Mouse (Mus musculus) liver, embryonic 14.5 days (tissue): Measurements from ENCODE around the gene Smpd3. TPM values are rescaled to one million over a fixed set of nuclear protein-coding genes. Genes with fewer than 3 reads are reported as not detected.

Source experiments
- ATAC-seq: fragments of 200-750 bp; cut with Nextera tagmentation; 2 replicates; pipeline ENCODE4 v1.8.0; 2017; ENCODE audit warnings: moderate number of reproducible peaks, mild to moderate bottlenecking, moderate library complexity; ENCODE audit not compliant: insufficient read depth
- DNase-seq, 3 experiments: peaks; one replicate each; pipeline ENCODE4 v3.0.0-alpha.2; 2012 to 2013; ENCODE audit warnings: low read depth in 3 of 3, low spot score in 3 of 3
- H3K27ac ChIP-seq: fragments of 300-500 bp; sonication (generic); 2 replicates; pipeline ENCODE4 v1.5.1; 2014; ENCODE audit warnings: moderate library complexity, mild to moderate bottlenecking, control low read depth, inconsistent platforms
- H3K27me3 ChIP-seq: fragments of 300-500 bp; sonication (generic); 2 replicates; pipeline ENCODE4 v1.6.1; 2014; ENCODE audit warnings: mild to moderate bottlenecking, low read length, moderate library complexity; ENCODE audit not compliant: control insufficient read depth, insufficient read depth
- H3K36me3 ChIP-seq: fragments of 300-500 bp; sonication (generic); replicated peaks from 2 replicates; pipeline ENCODE4 v1.6.1; 2014; ENCODE audit warnings: low read depth; ENCODE audit not compliant: control insufficient read depth, insufficient read depth
- H3K4me1 ChIP-seq, 2 experiments: fragments of 200-500 bp in 1 of 2; fragments of 300-500 bp in 1 of 2; sonication (generic) in 1 of 2; replicated peaks; 2 replicates each; pipeline ENCODE4 v1.6.1; 2012 to 2014; ENCODE audit warnings: antibody characterized with exemption in 1 of 2, inconsistent platforms in 1 of 2, low read length in 1 of 2; ENCODE audit not compliant: control insufficient read depth in 2 of 2, insufficient read depth in 2 of 2
- H3K4me2 ChIP-seq: fragments of 300-500 bp; sonication (generic); 2 replicates; pipeline ENCODE4 v1.6.1; 2014; ENCODE audit warnings: low read depth, mild to moderate bottlenecking, control low read depth, moderate library complexity
- H3K4me3 ChIP-seq, 2 experiments: fragments of 200-500 bp in 1 of 2; fragments of 300-500 bp in 1 of 2; sonication (generic) in 1 of 2; 2 replicates each; pipeline ENCODE4 v1.5.1; 2012 to 2014; ENCODE audit warnings: low read depth in 2 of 2, low read length in 2 of 2, mild to moderate bottlenecking in 2 of 2, control low read depth in 1 of 2, inconsistent platforms in 1 of 2, moderate library complexity in 1 of 2; ENCODE audit not compliant: insufficient read depth in 1 of 2
- H3K9ac ChIP-seq: fragments of 300-500 bp; sonication (generic); replicated peaks from 2 replicates; pipeline ENCODE4 v1.6.1; 2014; ENCODE audit warnings: mild to moderate bottlenecking, control low read depth, moderate library complexity
- H3K9me3 ChIP-seq: fragments of 300-500 bp; sonication (generic); 2 replicates; pipeline ENCODE4 v1.6.1; 2016; ENCODE audit warnings: low read length, mixed read lengths; ENCODE audit not compliant: control insufficient read depth
- CTCF ChIP-seq: IDR thresholded peaks from 2 replicates; pipeline ENCODE4 v1.5.1; 2016; ENCODE audit warnings: antibody characterized with exemption, low read depth, control low read depth
- EP300 ChIP-seq: IDR thresholded peaks from 2 replicates; pipeline ENCODE4 v1.6.1; 2016; ENCODE audit warnings: antibody characterized with exemption, low read depth
- WGBS: fragments of 180-500 bp; shearing (Covaris S2); extraction: QIAGEN DNeasy Blood & Tissue Kit; methylation state at CpG from one replicate; pipeline ENCODE4 v1.1.7; 2014; ENCODE audit not compliant: insufficient replicate concordance; 5-methylcytosine and 5-hydroxymethylcytosine counted together
- polyA plus RNA-seq, 2 experiments: library from polyadenylated mRNA; depleted of rRNA in 1 of 2; stranded (reverse) in 1 of 2; unstranded in 1 of 2; fragments of >200 nt; fragmentation: Nextera tagmentation in 1 of 2; extraction: Ambion mirVana in 1 of 2; gene quantifications; 2 replicates each; pipeline versions ENCODE4 v1.2.1 to v1.2.3; 2012 to 2014

The Smpd3 gene
- polyA plus RNA-seq, 2 experiments: 0.22 to 0.34 TPM

GRCm38 (mm10) chr8:106250186-106250585 lies 87.6 kb downstream of the Smpd3 start:
- no peak for DNase-seq

DNA sequence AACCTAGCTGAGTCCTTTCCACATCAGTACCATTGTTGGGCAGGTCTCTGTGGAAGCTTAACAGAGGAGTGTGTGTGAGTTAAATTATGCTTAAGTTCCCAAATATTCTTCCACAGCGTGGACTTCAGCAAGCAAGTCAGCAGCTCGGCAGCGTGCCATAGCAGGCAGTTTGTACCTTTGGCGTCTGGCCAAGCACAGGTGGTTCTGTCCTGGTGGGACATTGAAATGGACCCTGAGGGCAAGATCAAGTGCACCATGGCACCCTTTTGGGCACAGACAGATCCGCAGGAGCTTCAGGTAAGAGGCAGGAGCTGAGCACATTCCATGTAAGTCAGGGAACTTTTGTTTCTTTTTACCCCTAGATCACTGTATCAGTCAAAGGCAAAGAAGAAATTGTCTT lies 100.7 kb downstream of the Smpd3 start:
- WGBS: 80% methylated on average over 5 of the region's 5 CpGs
- DNase-seq (no peak), ATAC-seq (no peak)
- Histone ChIP-seq H3K36me3 (peaks cover 7% of the 10 kb centered on the region), H3K4me3 (no peak overlapping the region), H3K4me2 (no peak overlapping the region), H3K9ac (no peak overlapping the region), H3K9me3 (no peaks in the 10 kb centered on the region), H3K4me1 (no peaks in the 10 kb centered on the region), H3K27ac (no peak overlapping the region), H3K27me3 (no peaks in the 10 kb centered on the region)
- no peak for TF ChIP-seq CTCF

More at GRCm38 (mm10) chr8:106250186-106250585, 87.6 kb downstream of the Smpd3 start:
- H3K27me3 ChIP-seq: no peaks in the 10 kb centered on the region
- no peaks in the 10 kb centered on the region for H3K9me3 ChIP-seq
- H3K4me3 ChIP-seq: no peak overlapping the region
- no peak overlapping the region for H3K4me2 ChIP-seq
- WGBS: 68% methylated on average over 4 of the region's 4 CpGs
- H3K27ac ChIP-seq: no peak overlapping the region
- TF ChIP-seq CTCF (no peak), EP300 (no peak)
- peaks cover 17% of the 10 kb centered on the region for H3K36me3 ChIP-seq
- no peaks in the 10 kb centered on the region for H3K4me1 ChIP-seq
- H3K9ac ChIP-seq: no peak overlapping the region
- ATAC-seq: no peak

DNA sequence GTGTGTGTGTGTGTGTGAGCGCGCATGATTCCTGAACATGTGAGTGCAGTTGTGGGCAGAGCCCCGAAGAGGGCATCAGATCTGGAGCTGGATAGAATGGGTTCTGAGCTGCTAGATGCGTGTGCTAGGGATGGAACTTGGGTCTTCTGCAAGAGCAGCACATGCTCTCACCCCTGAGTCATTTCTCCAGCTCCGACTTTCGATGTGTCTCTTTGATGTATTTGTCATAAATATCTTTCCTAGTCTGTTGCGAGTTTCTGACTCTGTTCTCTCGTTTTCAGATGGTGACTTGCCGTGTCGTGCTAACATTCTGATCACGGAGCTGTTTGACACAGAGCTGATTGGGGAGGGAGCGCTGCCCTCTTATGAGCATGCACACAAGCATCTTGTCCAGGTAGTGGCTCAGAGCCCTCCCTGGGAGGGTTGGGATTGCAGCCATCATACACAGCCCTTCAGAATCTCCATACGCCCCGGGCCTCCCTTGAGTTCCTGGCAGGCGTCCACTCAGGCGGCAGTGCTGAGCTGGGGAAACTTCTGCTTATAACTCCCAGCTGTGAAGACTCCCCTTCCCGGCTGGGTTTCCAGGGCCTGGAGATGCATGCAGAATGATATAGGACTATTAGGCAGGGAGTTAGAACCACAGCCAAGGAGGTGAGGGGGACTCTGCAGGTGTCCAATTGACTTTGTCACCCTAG lies 103.1 kb downstream of the Smpd3 start:
- no peak for TF ChIP-seq CTCF
- no peak for TF ChIP-seq EP300
- no peaks in the 10 kb centered on the region for H3K27me3 ChIP-seq
- no peaks in the 10 kb centered on the region for H3K9me3 ChIP-seq
- no peak overlapping the region for H3K4me3 ChIP-seq
- no peaks in the 10 kb centered on the region for H3K4me1 ChIP-seq
- peaks cover 5% of the 10 kb centered on the region; the same call in 1 of the 2 replicates for H3K36me3 ChIP-seq
- H3K4me2 ChIP-seq: no peak overlapping the region
- no peak overlapping the region for H3K9ac ChIP-seq
- H3K27ac ChIP-seq: no peak overlapping the region
- ATAC-seq: no peak
- no peak for DNase-seq
- WGBS: 84% methylated on average over 17 of the region's 17 CpGs

DNA sequence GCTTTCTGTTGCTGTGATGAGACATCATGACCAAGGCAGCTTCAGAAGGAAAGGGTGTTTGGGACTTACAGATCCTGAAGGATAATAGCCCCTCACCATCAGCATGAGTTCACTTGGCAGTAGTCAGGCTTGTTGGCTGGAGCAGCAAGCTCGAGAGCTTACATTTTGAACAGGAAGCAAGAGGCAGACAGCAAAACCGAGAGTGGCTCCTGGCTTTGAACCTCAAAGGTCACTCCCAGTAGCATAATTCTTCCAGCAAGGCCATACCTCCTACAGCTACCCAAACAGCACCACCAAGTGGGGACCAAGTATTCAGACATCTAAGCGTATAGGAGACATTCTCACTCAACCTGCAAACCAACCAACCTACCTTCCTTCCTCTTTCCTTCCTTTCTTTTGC lies 105.0 kb downstream of the Smpd3 start:
- H3K4me2 ChIP-seq: no peak overlapping the region
- 62% methylated on average over 3 of the region's 3 CpGs for WGBS
- H3K27me3 ChIP-seq: no peaks in the 10 kb centered on the region
- H3K9ac ChIP-seq: no peak overlapping the region
- ATAC-seq: no peak
- peaks cover 3% of the 10 kb centered on the region for H3K36me3 ChIP-seq
- TF ChIP-seq CTCF (0 out of 2 replicates have a peak, but pooled peaks have one; percentile 5), EP300 (no peak)
- H3K4me3 ChIP-seq: no peak overlapping the region
- DNase-seq: no peak
- H3K9me3 ChIP-seq: no peaks in the 10 kb centered on the region
- no peaks in the 10 kb centered on the region for H3K4me1 ChIP-seq
- no peak overlapping the region for H3K27ac ChIP-seq

DNA sequence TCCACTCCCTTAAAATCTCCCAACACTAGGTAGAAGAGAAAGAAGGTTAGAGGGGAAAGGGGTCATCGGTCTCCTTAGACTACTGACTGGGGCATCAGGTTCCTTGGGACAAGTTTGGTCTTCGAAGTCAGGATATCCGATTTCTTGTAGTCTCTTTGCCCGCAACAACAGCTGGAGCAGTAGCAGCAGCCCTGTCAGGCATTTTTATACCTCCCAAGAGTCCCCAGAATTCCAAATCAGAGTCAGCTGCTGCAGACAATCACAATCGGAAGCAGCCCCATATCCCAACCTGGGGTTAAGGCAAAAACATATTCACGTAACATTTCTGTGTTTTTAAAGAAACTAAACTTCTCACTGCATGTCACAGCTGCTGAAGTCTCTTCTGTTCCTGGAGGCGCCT lies 106.3 kb downstream of the Smpd3 start:
- TF ChIP-seq EP300: no peak
- no peak for TF ChIP-seq CTCF
- no peak for DNase-seq
- Histone ChIP-seq H3K4me3 (no peak overlapping the region), H3K9ac (no peak overlapping the region), H3K4me2 (no peak overlapping the region), H3K27me3 (no peaks in the 10 kb centered on the region), H3K27ac (no peak overlapping the region), H3K9me3 (no peaks in the 10 kb centered on the region), H3K4me1 (no peaks in the 10 kb centered on the region), H3K36me3 (peaks cover 5% of the 10 kb centered on the region)
- ATAC-seq: no peak
- 70% methylated on average over 7 of the region's 7 CpGs for WGBS
